Mouse (Mus musculus): Measurements from ENCODE around the gene Onecut3. TPM values are rescaled to one million over a fixed set of nuclear protein-coding genes. Genes with fewer than 3 reads are reported as not detected.
A peak's percentile ranks its signal among the peaks of the same experiment; 100 is the strongest.

Onecut3 gene
- polyA plus RNA-seq, 1 experiment from 2014 or later = 0.21 TPM

DNA sequence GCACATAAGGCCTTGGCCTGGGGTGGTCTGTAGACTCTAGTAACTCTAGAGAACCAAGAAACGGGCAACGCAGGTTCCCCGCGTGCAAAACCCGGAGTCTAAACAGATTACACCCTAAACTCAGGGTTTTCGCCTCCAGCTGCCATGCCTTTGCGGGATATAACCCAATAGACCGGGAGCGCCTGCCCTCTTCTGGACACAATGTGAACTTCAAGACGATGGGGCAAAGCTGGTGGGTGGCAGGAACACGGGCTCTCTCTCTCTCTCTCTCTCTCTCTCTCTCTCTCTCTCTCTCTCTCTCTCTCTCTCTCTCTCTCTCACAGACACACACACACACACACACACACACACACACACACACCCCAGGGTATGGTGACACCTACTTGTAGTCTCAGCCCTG is 11.6 kb downstream of the Onecut3 start:
- Histone ChIP-seq H3K4me3 (replicated peaks) (no peak overlapping the region), H3K36me3 (no peaks in the 10 kb centered on the region), H3K27ac (no peak overlapping the region), H3K9ac (no peak overlapping the region), H3K4me2 (no peak overlapping the region), H3K4me1 (no peaks in the 10 kb centered on the region; the same call in 1 of the 2 replicates), H3K27me3 (replicated peaks) (peaks cover 61% of the 10 kb centered on the region), H3K9me3 (no peaks in the 10 kb centered on the region)
- ATAC-seq (ENCODE audit: insufficient read depth, low FRiP score, low read depth) = no peak
- WGBS = under 1% methylated on average over 11 of the region's 11 CpGs

DNA sequence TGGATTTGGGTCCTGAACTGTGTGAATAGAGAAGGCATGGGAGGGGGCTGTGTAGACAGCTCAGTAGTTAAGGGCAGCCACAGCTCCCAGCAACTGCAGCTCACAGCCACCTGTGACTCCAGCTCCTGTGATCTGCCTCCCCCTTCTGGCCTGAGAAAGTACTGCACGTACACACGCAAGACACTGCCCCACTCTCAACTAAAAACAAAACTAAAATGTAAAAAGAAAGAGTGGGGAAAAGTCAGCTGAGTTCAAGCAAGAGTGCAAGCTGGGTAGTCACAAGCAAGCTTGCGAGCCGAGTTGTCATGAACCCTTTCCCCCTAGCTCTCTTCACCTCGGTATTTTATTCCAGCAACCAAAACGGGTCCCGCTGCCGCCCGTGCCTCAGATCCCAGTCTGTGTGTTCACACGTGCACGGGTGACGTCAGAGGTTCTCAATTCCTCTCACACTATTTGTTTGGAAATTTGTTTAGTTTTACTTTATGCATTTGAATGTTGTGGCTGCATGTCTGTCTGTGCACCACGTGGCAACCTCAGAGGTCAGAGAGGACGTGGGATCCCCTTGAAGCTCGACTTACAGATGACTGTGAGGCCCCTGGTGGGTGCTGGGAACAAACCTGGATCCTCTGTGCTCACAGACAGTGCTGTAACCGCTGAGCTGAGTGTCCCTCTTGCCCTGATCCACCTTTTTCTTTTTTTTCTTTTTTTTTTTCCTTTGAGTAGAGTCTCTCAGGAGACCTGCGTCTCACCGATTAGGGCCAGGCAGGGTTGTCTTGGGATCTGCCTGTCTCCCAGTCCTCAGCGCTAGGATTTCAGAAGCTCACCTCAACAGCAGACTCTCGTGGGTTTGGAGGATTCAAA is 15.0 kb downstream of the Onecut3 start:
- Histone ChIP-seq H3K9ac (peak overlapping the region; percentile 30; the same call in 1 of the 2 replicates), H3K9me3 (no peaks in the 10 kb centered on the region), H3K4me1 (no peaks in the 10 kb centered on the region; the same call in 1 of the 2 replicates), H3K27ac (no peak overlapping the region), H3K4me2 (peak overlapping the region; percentile 66), H3K4me3 (replicated peaks) (peak overlapping the region; percentile 41), H3K27me3 (replicated peaks) (peaks cover 53% of the 10 kb centered on the region), H3K36me3 (no peaks in the 10 kb centered on the region)
- WGBS = 11% methylated on average over 20 of the region's 20 CpGs
- ATAC-seq (ENCODE audit: insufficient read depth, low FRiP score, low read depth) = 0 out of 2 replicates have a peak, but pooled peaks have one; percentile 51

DNA sequence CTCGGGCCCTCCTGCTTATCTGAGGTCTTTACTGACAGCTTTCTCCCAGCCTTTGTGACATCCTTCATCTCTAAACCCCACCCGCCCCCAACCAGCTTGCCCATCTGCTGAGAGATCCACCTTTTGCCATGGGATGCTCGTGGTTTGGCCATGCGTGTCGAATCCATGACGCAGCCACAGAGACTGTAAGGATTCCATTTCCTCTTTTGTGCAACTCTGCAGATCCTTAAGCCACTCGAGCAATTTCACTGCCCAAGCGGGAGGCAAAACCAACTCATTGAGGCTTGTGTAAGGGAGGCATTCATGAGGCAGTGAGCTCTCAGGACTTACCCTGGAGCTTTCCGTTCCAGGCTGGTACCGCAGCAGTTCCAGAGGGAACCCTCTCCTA is 15.6 kb downstream of the Onecut3 start:
- H3K36me3 ChIP-seq = no peaks in the 10 kb centered on the region
- peaks cover 54% of the 10 kb centered on the region for H3K27me3 ChIP-seq (replicated peaks)
- no peaks in the 10 kb centered on the region; the same call in 1 of the 2 replicates for H3K4me1 ChIP-seq
- no peak for ATAC-seq (ENCODE audit: insufficient read depth, low FRiP score, low read depth)
- H3K4me3 ChIP-seq (replicated peaks) = no peak overlapping the region
- H3K9ac ChIP-seq = no peak overlapping the region
- H3K4me2 ChIP-seq = peak overlapping the region; percentile 66; the same call in 1 of the 2 replicates
- no peaks in the 10 kb centered on the region for H3K9me3 ChIP-seq
- 45% methylated on average over 10 of the region's 10 CpGs for WGBS
- H3K27ac ChIP-seq = no peak overlapping the region

DNA sequence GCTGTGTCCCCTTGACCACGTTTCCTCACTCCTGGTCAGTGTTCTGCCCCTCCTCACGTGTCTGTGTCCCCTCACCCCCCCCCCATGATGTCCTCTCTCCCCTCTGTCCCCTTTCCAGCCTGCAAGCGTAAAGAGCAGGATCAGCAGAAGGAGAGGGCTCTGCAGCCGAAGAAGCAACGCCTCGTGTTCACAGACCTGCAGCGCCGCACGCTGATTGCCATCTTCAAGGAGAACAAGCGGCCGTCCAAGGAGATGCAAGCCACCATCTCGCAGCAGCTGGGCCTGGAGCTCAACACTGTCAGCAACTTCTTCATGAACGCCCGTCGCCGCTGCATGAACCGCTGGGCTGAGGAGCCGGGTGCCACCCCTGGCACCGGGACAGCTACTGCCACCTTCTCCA is 19.1 kb downstream of the Onecut3 start:
- H3K36me3 ChIP-seq = no peaks in the 10 kb centered on the region
- 0 out of 2 replicates have a peak overlapping the region, but pooled peaks have one; percentile 5 for H3K4me2 ChIP-seq
- no peak for ATAC-seq (ENCODE audit: insufficient read depth, low FRiP score, low read depth)
- H3K4me1 ChIP-seq = no peaks in the 10 kb centered on the region
- peaks cover 39% of the 10 kb centered on the region for H3K27me3 ChIP-seq (replicated peaks)
- no peak overlapping the region for H3K4me3 ChIP-seq (replicated peaks)
- no peak overlapping the region for H3K27ac ChIP-seq
- no peaks in the 10 kb centered on the region for H3K9me3 ChIP-seq
- WGBS = 18% methylated on average over 19 of the region's 19 CpGs
- H3K9ac ChIP-seq = no peak overlapping the region

- H3K9ac ChIP-seq = no peak overlapping the region
- no peaks in the 10 kb centered on the region for H3K36me3 ChIP-seq
- H3K27me3 ChIP-seq (replicated peaks) = peaks cover 13% of the 10 kb centered on the region
- H3K4me2 ChIP-seq = no peak overlapping the region
- H3K4me1 ChIP-seq = no peaks in the 10 kb centered on the region
- no peak overlapping the region for H3K27ac ChIP-seq
- no peaks in the 10 kb centered on the region for H3K9me3 ChIP-seq
- no peak overlapping the region for H3K4me3 ChIP-seq (replicated peaks)
- no peak for ATAC-seq (ENCODE audit: insufficient read depth, low FRiP score, low read depth)
- 69% methylated on average over 2 of the region's 2 CpGs for WGBS
These were observed 24.7 kb downstream of the Onecut3 start for GRCm38 (mm10) chr10:80519287-80519686.

GRCm38 (mm10) chr10:80523299-80523698 is 28.7 kb downstream of the Onecut3 start:
- no peaks in the 10 kb centered on the region for H3K4me1 ChIP-seq
- no peak overlapping the region for H3K4me2 ChIP-seq
- H3K27ac ChIP-seq = no peak overlapping the region
- no peaks in the 10 kb centered on the region for H3K27me3 ChIP-seq (replicated peaks)
- no peak overlapping the region for H3K4me3 ChIP-seq (replicated peaks)
- no peak for ATAC-seq (ENCODE audit: insufficient read depth, low FRiP score, low read depth)
- no peak overlapping the region for H3K9ac ChIP-seq
- no peaks in the 10 kb centered on the region for H3K9me3 ChIP-seq
- 95% methylated on average over 7 of the region's 7 CpGs for WGBS
- no peaks in the 10 kb centered on the region for H3K36me3 ChIP-seq

DNA sequence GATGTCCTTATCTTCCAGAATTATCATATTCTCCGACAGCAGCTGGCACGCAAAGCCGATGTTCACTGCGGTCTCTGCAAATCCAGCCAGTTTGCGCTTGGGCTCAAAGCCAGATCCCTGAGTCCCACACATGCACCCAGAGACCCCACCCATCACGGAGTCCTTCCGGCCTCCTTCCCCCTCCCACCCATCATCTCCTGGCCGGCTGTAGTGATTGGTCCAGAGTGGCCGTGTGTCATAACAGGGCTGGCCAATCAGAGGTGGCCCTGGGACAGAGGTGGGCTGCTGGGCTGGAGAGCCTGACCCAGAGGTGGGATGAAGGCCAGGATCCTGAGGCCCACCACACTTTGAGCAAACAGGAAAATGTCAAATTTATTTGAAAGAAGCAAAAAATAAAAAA is 31.5 kb downstream of the Onecut3 start:
- H3K4me2 ChIP-seq = no peak overlapping the region
- H3K4me3 ChIP-seq (replicated peaks) = no peak overlapping the region; the same call in 1 of the 2 replicates
- H3K9ac ChIP-seq = no peak overlapping the region
- H3K36me3 ChIP-seq = no peaks in the 10 kb centered on the region
- no peak overlapping the region for H3K27ac ChIP-seq
- H3K9me3 ChIP-seq = no peaks in the 10 kb centered on the region
- H3K27me3 ChIP-seq (replicated peaks) = no peaks in the 10 kb centered on the region; the same call in 1 of the 2 replicates
- no peaks in the 10 kb centered on the region for H3K4me1 ChIP-seq
- 20% methylated on average over 9 of the region's 9 CpGs for WGBS
- peak; percentile 71 for ATAC-seq (ENCODE audit: insufficient read depth, low FRiP score, low read depth)

DNA sequence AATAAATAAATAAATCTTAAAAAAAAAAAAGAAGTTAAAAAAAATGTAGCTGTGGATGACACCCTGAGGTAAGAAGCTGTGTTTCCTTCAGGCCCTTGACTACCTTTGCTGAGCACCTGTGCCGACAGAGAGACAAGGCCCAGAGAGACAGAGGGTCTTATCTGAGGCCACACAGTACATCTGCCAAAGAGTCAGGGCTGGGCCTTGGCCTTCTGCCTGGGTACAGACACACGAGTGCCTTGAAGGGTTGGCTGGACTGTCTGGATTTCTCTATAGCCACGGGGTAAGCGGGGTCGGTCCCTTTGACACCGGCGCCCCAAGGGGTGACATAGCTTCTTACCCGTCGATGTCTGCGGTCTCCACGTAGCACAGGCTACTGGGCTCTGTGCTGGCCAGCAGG is 38.1 kb downstream of the Onecut3 start:
- H3K27me3 ChIP-seq (replicated peaks) = peaks cover 19% of the 10 kb centered on the region
- H3K4me2 ChIP-seq = no peak overlapping the region
- WGBS = 87% methylated on average over 11 of the region's 11 CpGs
- no peaks in the 10 kb centered on the region for H3K9me3 ChIP-seq
- H3K36me3 ChIP-seq = no peaks in the 10 kb centered on the region
- peaks cover 8% of the 10 kb centered on the region for H3K4me1 ChIP-seq
- no peak overlapping the region for H3K27ac ChIP-seq
- no peak overlapping the region for H3K4me3 ChIP-seq (replicated peaks)
- H3K9ac ChIP-seq = no peak overlapping the region
- ATAC-seq (ENCODE audit: insufficient read depth, low FRiP score, low read depth) = no peak

DNA sequence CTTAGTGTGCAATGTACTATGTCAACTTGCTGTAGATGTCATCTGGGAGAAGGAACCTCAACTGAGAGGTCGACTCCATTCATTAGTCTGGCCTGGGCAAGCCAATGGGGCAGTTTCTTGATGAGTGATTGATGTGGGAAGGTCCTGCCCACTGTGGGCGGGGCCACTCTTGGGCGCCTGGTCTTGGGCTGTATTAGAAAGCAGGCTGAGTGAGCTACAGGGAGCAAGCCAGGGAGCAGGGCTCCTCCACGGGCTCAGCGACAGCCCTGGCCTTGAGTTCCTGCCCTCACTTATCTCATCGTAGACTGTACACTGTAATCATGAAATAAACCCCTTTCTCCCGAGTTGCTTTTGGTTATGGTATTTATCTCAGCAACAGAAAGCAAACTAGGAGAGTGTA is 39.1 kb downstream of the Onecut3 start:
- ATAC-seq (ENCODE audit: insufficient read depth, low FRiP score, low read depth) = peak; percentile 72; the same call in 1 of the 2 replicates

DNA sequence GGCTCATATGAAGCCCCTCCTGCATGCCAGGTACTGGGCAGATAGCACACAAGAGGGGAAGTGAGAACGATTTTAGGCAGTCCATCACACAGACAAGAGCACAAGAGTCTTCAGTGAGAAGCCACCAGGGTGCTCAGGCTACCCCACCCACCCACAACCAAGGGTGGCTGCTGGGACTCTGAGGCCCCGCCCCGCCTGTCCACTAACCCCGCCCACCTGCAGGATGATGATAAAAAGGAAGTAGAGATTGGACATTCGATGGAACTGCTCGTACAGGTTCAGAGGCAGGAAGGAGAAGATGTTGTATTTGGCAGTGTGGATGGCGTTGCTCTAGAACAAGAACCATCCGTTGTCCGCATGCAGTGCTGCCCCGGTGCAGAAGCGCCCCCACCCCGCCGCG is 40.4 kb downstream of the Onecut3 start:
- 9% methylated on average over 14 of the region's 14 CpGs for WGBS
- Histone ChIP-seq H3K9me3 (no peaks in the 10 kb centered on the region), H3K4me2 (peak overlapping the region; percentile 36), H3K9ac (no peak overlapping the region), H3K27me3 (replicated peaks) (peaks cover 24% of the 10 kb centered on the region), H3K27ac (no peak overlapping the region), H3K4me1 (peaks cover 15% of the 10 kb centered on the region), H3K4me3 (replicated peaks) (0 out of 2 replicates have a peak overlapping the region, but pooled peaks have one; percentile 4), H3K36me3 (no peaks in the 10 kb centered on the region)
- ATAC-seq (ENCODE audit: insufficient read depth, low FRiP score, low read depth) = no peak

More for the DNA sequence above, 39.1 kb downstream of the Onecut3 start:
- no peaks in the 10 kb centered on the region for H3K9me3 ChIP-seq
- WGBS = 9% methylated on average over 7 of the region's 7 CpGs
- H3K4me1 ChIP-seq = peaks cover 10% of the 10 kb centered on the region
- no peak overlapping the region for H3K9ac ChIP-seq
- H3K36me3 ChIP-seq = no peaks in the 10 kb centered on the region
- no peak overlapping the region for H3K4me2 ChIP-seq
- H3K27ac ChIP-seq = no peak overlapping the region
- H3K27me3 ChIP-seq (replicated peaks) = peaks cover 19% of the 10 kb centered on the region
- H3K4me3 ChIP-seq (replicated peaks) = no peak overlapping the region

DNA sequence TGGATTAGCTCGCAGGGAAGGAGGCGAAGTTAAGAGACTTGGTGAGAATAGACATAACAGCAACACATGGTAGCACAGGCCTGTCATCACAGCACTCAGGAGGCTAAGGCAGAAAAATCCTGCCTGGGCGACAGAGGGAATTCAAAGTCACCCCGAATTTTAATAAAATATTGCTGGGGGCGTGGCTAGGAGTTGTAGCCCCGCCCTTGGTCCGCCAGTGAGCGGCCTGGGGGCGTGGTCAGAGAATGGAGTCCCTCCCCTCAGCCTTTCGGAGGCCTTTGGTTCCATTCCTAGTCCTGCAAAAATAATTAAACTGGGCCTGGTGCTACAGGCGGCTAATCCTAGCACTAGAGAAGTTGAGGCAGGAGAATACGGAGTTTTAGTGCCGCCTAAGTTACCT is 41.1 kb downstream of the Onecut3 start:
- H3K4me2 ChIP-seq = peak overlapping the region; percentile 36
- no peaks in the 10 kb centered on the region for H3K9me3 ChIP-seq
- H3K4me3 ChIP-seq (replicated peaks) = no peak overlapping the region
- H3K27me3 ChIP-seq (replicated peaks) = peaks cover 24% of the 10 kb centered on the region
- H3K36me3 ChIP-seq = no peaks in the 10 kb centered on the region
- 11% methylated on average over 13 of the region's 13 CpGs for WGBS
- no peak overlapping the region for H3K9ac ChIP-seq
- H3K4me1 ChIP-seq = peaks cover 15% of the 10 kb centered on the region
- no peak for ATAC-seq (ENCODE audit: insufficient read depth, low FRiP score, low read depth)
- H3K27ac ChIP-seq = no peak overlapping the region

- Histone ChIP-seq H3K36me3 (peaks cover 17% of the 10 kb centered on the region), H3K9ac (no peak overlapping the region), H3K27ac (no peak overlapping the region), H3K4me2 (no peak overlapping the region), H3K27me3 (replicated peaks) (peaks cover 24% of the 10 kb centered on the region), H3K9me3 (no peaks in the 10 kb centered on the region), H3K4me3 (replicated peaks) (no peak overlapping the region), H3K4me1 (peaks cover 15% of the 10 kb centered on the region)
- ATAC-seq (ENCODE audit: insufficient read depth, low FRiP score, low read depth) = no peak
- 57% methylated on average over 5 of the region's 5 CpGs for WGBS
These were observed 43.5 kb downstream of the Onecut3 start for GRCm38 (mm10) chr10:80538180-80538579.
